Comparison of ENCODE assay signal across 23 mouse cellular contexts in genomic region chr5:43361026-43361425, GRCm38 (mm10).
"Had no signal": no experiment of that assay in that cellular context is flagged by ENCODE, and none has a peak within 500 bp of the region (broad histone marks: within the 10 kb centered on the region; RNA-seq: fewer than 3 reads in every experiment).

No protein-coding gene starts in this region.

- H3K27me3 ChIP-seq: heart, embryonic 13.5 days; heart, embryonic 15.5 days; hindbrain, embryonic 12.5 days; hindbrain, embryonic 13.5 days; hindbrain, embryonic 15.5 days; intestine, embryonic 15.5 days; kidney, embryonic 15.5 days had no signal

- H3K27ac ChIP-seq: heart, embryonic 10.5 days; heart, embryonic 13.5 days; heart, embryonic 15.5 days; hindbrain, embryonic 10.5 days; hindbrain, embryonic 12.5 days; hindbrain, embryonic 13.5 days; hindbrain, embryonic 14.5 days; hindbrain, embryonic 15.5 days; hindbrain, postnatal 0 days; intestine, embryonic 15.5 days; kidney, embryonic 15.5 days; kidney, postnatal 0 days; layer of hippocampus, adult 2 months had no signal

- H3K4me2 ChIP-seq: heart, embryonic 11.5 days; heart, embryonic 13.5 days; heart, embryonic 15.5 days; hindbrain, embryonic 12.5 days; hindbrain, embryonic 13.5 days; hindbrain, embryonic 14.5 days; hindbrain, embryonic 15.5 days; intestine, embryonic 15.5 days; kidney, embryonic 15.5 days had no signal

- H3K36me3 ChIP-seq: heart, embryonic 10.5 days; heart, embryonic 13.5 days; heart, embryonic 15.5 days; hindbrain, embryonic 10.5 days; hindbrain, embryonic 12.5 days; hindbrain, embryonic 13.5 days; hindbrain, embryonic 15.5 days; intestine, embryonic 15.5 days; kidney, embryonic 15.5 days had no signal

- H3K4me1 ChIP-seq: hindbrain, embryonic 10.5 days; hindbrain, embryonic 12.5 days; hindbrain, embryonic 15.5 days; intestine, embryonic 15.5 days; kidney, embryonic 15.5 days had no signal

- ATAC-seq: hindbrain, embryonic 16.5 days; hindbrain, postnatal 0 days; inflammation-experienced regulatory T-cells, adult 6 months; intestine, embryonic 15.5 days; intestine, embryonic 16.5 days; intestine, postnatal 0 days had no signal

- H3K4me3 ChIP-seq: heart, embryonic 10.5 days; heart, embryonic 13.5 days; heart, embryonic 15.5 days; hindbrain, embryonic 10.5 days; hindbrain, embryonic 12.5 days; hindbrain, embryonic 13.5 days; hindbrain, embryonic 15.5 days; intestine, embryonic 15.5 days; kidney, embryonic 15.5 days; layer of hippocampus, adult 2 months; left cerebral cortex, adult 2 months had no signal

- H3K9me3 ChIP-seq: heart, embryonic 10.5 days; heart, embryonic 13.5 days; heart, embryonic 15.5 days; hindbrain, embryonic 10.5 days; hindbrain, embryonic 12.5 days; hindbrain, embryonic 13.5 days; hindbrain, embryonic 15.5 days; intestine, embryonic 15.5 days; kidney, embryonic 15.5 days had no signal

- DNase-seq: kidney, adult 11 months; kidney, adult 18-20 months; kidney, adult 8-10 months; layer of hippocampus, postnatal 36 days had no signal

- H3K9ac ChIP-seq: heart, embryonic 13.5 days; heart, embryonic 15.5 days; hindbrain, embryonic 12.5 days; hindbrain, embryonic 13.5 days; hindbrain, embryonic 14.5 days; hindbrain, embryonic 15.5 days; intestine, embryonic 15.5 days; kidney, embryonic 15.5 days had no signal
